Mouse (Mus musculus): ENCODE results near the gene Hist1h3f. TPM values are rescaled to one million over a fixed set of nuclear protein-coding genes. Genes with fewer than 3 reads are reported as not detected.

The Hist1h3f gene
- polyA plus RNA-seq (2012; rRNA removed; ENCODE audit: low replicate concordance): 1.0 and 5.4 TPM in 2 replicates

GRCm38 (mm10) chr13:23543965-23544786 lies at the start of gene Hist1h3f:
Hist1h3f (plus strand) TSS chr13:23544052.

GRCm38 (mm10) chr13:23530901-23531875 lies 12.7 kb upstream of the Hist1h3f start, which contains the start of gene Hist1h4h:
Hist1h4h (plus strand) TSS chr13:23531050.

DNA sequence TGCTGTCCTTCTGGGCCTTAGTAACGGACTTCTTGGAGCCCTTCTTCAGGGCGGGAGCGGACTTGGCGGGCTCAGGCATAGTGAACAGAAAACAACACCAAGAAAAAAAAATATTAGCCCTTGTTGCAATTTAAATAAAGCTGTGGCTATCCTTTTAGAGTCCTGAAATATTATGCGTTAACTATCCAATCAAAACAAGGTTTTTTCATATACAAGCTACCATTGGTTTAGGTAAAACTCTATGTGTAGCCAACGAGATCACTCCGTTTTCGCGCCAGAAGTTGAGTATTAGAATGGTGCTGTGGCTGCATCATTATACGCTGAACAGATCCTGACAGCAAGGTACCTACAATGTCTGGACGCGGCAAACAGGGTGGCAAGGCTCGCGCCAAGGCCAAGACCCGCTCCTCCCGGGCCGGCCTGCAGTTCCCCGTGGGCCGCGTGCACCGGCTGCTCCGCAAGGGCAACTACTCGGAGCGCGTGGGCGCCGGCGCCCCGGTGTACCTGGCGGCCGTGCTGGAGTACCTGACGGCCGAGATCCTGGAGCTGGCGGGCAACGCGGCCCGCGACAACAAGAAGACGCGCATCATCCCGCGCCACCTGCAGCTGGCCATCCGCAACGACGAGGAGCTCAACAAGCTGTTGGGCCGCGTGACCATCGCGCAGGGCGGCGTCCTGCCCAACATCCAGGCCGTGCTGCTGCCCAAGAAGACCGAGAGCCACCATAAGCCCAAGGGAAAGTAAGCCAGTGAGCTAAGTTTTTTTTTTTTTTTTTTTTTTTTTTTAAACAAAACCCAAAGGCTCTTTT lies 10.1 kb upstream of the Hist1h3f start, which contains the start of gene Hist1h2af:
TSS of gene Hist1h2af (plus strand) at position 347 of the 808 bp plus-strand sequence.

DNA sequence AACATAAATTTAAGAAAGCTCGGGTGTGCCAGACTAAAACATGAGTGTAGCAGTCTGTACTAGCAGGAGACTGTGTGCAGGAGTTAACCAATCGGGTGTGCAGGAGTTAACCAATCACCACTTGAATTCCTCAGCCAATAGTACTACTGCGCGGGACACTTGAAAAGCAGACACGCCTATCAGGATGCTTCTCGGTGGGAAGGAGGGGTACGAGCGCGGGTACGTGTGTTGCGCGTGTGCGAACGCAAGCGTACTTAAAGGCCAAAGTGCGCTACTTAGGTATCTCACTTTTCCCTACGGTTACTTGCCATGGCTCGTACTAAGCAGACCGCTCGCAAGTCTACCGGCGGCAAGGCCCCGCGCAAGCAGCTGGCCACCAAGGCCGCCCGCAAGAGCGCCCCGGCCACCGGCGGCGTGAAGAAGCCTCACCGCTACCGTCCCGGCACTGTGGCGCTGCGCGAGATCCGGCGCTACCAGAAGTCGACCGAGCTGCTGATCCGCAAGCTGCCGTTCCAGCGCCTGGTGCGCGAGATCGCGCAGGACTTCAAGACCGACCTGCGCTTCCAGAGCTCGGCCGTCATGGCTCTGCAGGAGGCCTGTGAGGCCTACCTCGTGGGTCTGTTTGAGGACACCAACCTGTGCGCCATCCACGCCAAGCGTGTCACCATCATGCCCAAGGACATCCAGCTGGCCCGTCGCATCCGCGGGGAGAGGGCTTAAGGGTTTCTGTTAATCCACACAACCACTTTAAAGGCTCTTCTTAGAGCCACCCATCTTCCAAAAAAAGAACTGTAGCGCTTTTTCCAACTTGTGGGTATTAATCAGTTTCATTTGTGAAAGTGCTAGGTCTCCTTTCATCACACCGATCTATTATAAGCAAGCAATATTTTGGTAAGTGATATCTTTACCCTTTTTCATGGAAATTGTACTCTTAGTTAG lies 8.4 kb upstream of the Hist1h3f start, which contains the start of gene Hist1h3g:
TSS of gene Hist1h3g (plus strand) at position 286 of the 939 bp plus-strand sequence.

DNA sequence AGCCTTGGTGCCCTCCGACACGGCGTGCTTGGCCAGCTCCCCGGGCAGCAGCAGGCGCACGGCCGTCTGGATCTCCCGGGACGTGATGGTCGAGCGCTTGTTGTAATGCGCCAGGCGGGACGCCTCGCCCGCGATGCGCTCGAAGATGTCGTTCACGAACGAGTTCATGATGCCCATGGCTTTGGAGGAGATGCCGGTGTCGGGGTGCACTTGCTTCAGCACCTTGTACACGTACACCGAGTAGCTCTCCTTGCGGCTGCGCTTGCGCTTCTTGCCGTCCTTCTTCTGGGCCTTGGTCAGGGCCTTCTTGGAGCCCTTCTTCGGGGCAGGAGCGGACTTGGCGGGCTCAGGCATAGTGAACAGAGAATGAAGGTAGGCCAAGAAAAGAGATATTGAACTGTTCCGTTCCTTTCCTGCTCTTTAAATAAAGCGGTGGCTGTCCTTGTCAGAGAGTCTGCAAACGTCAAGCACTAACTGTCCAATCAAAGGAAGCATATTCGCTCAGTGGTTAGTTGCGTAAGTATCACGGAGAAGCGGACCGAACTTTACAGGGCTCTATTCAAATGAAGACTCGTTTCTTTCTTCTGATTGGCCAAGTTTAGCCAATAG lies 749 bp upstream of the Hist1h3f start, which contains the start of gene Hist1h2bh:
TSS of gene Hist1h2bh (minus strand) at position 394 of the 609 bp plus-strand sequence.

GRCm38 (mm10) chr13:23551146-23551834 lies 7.4 kb downstream of the Hist1h3f start, which contains the start of gene Hist1h4f:
Hist1h4f (minus strand) TSS chr13:23551648.

GRCm38 (mm10) chr13:23552962-23553361 lies 9.1 kb downstream of the Hist1h3f start, which contains the start of gene Hist1h1d:
Hist1h1d (plus strand) TSS chr13:23553262.

GRCm38 (mm10) chr13:23561883-23562659 lies 18.2 kb downstream of the Hist1h3f start, which contains the start of gene Hist1h3e:
Hist1h3e (minus strand) TSS chr13:23562369.

DNA sequence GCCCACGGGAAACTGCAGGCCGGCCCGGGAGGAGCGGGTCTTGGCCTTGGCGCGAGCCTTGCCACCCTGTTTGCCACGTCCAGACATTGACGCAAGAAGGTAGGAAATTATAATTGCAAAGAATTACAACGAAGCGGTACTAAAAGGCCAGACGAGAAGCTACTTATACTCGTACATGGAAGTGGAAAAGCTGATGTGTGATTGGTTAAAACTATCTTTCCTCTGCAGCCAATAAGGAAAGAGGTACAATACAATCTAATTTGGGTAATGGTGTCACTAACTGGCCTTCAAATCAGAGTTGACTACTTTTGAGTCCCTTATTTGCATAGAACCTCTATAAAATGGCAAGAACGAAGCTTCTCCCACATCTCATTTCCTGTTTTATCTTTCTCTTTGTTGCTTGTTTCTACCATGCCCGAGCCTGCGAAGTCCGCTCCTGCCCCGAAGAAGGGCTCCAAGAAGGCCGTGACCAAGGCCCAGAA lies 27.2 kb downstream of the Hist1h3f start, which contains the start of the genes Hist1h2ae and Hist1h2bg:
TSS of gene Hist1h2ae (minus strand) at position 199 of the 482 bp plus-strand sequence.
TSS of gene Hist1h2bg (plus strand) at position 375 of the 482 bp plus-strand sequence.

GRCm38 (mm10) chr13:23573898-23574524 lies 30.2 kb downstream of the Hist1h3f start, which contains the start of the genes Hist1h2bf and Hist1h2ad:
Hist1h2bf (minus strand) TSS chr13:23574196.
Hist1h2ad (plus strand) TSS chr13:23574381.

DNA sequence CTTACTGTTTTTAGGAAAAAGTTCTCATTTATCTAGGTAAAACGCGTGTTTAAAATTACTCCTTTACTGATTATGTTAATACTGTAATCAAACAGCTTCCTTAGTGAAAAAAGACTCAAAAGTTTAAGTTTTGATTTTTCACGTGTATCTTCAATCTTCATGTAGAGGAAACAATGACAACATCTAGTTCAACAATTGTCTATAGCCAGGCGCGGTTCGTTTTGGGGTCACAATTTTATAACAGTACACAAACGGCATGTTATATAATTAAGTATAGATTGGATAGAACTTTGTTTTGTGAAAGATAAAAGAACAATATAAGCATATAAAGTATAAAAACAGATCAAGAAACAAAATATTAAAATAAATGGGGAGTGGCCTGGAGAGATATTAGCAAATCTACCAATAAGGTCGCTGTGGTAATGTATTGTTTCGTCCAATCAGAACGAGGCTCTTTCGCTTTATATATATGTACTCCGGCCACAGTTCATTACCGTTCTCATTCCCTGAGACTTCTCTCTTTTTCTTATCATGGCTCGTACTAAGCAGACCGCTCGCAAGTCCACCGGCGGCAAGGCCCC lies 31.5 kb downstream of the Hist1h3f start, which contains the start of gene Hist1h3d:
TSS of gene Hist1h3d (plus strand) at position 493 of the 581 bp plus-strand sequence.

GRCm38 (mm10) chr13:23581408-23582218 lies 37.8 kb downstream of the Hist1h3f start, which contains the start of gene Hist1h4d:
Hist1h4d (plus strand) TSS chr13:23581598.

Measured in mammary gland, adult 2 months (tissue).